In the genomic region with DNA sequence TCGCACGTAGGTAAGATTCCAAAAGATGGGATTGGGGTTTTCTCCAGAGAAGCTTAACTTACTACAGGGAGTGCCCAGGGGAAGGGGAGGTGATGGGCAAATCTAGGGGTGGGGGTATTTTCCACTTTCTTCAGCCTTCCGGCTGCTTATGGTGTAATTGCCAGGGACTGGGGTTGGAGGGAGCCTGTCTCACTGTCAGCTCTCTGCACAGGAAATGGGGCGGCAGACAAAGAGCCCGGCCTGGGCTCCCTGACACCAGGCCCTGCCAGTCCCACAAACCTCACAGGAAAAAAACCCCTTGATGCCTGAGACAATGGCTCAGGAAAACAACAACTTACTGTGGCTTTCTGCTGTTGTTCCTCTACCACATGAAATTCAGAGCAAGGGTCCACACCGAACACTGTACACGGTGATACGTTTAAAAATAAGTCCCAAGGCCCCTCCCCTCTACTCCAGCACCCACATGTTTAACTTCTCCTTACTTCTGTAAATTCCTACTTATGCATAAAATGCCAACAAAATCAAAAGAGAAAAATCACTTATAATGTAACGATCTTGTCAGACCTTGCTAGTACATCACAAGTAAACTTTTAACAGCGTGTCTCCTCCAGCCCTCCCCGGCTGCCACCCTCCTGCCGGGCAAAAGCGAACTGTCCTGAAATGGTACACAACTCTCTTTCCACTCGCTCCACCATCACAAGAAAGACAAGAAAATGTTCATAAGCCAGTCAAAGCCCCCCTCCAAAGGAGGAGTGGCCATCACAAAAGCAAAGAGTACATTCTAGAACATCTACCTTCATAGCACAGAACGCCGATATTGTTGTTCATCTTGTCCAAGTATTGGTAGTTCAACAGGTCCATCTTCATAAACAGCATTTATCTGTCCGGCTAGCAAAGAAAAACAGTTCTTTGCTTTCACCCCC, we compare ENCODE assay signal across 8 mouse cellular contexts. TPM values are rescaled to one million over a fixed set of nuclear protein-coding genes. Genes with fewer than 3 reads are reported as not detected.
DNase-seq lines count a peak whose midpoint lies in the region; ATAC-seq and TF ChIP-seq lines count a peak whose summit lies in the region.

No protein-coding gene starts in this region.

- H3K27me3 ChIP-seq in forebrain, embryonic 12.5 days: no peaks in the 10 kb centered on the region
- no peaks in the 10 kb centered on the region for H3K27me3 ChIP-seq in hindbrain, embryonic 13.5 days
- H3K27me3 ChIP-seq in liver, embryonic 11.5 days (replicated peaks; ENCODE audit: control insufficient read depth, insufficient read depth, low read length): no peaks in the 10 kb centered on the region
- H3K27me3 ChIP-seq in midbrain, postnatal 0 days (ENCODE audit: insufficient read depth, low read length): no peaks in the 10 kb centered on the region

- H3K27ac ChIP-seq in forebrain, embryonic 12.5 days: peak overlapping the region; percentile 83
- peak overlapping the region; percentile 80 for H3K27ac ChIP-seq in hindbrain, embryonic 13.5 days
- peak overlapping the region; percentile 51 for H3K27ac ChIP-seq in liver, embryonic 11.5 days (ENCODE audit: low read depth, low read length)
- peak overlapping the region; percentile 48 for H3K27ac ChIP-seq in midbrain, postnatal 0 days (ENCODE audit: low read depth, low read length)

- no peaks in the 10 kb centered on the region for H3K9me3 ChIP-seq in forebrain, embryonic 12.5 days
- H3K9me3 ChIP-seq in hindbrain, embryonic 13.5 days: no peaks in the 10 kb centered on the region
- no peaks in the 10 kb centered on the region for H3K9me3 ChIP-seq in liver, embryonic 11.5 days (ENCODE audit: control insufficient read depth, low read length)
- H3K9me3 ChIP-seq in midbrain, postnatal 0 days (ENCODE audit: low read length): no peaks in the 10 kb centered on the region

- no peaks in the 10 kb centered on the region for H3K36me3 ChIP-seq in forebrain, embryonic 12.5 days (replicated peaks)
- no peaks in the 10 kb centered on the region for H3K36me3 ChIP-seq in hindbrain, embryonic 13.5 days
- H3K36me3 ChIP-seq in liver, embryonic 11.5 days (ENCODE audit: control insufficient read depth, insufficient read depth, low read length): peaks cover 3% of the 10 kb centered on the region; the same call in 1 of the 2 replicates
- H3K36me3 ChIP-seq in midbrain, postnatal 0 days (ENCODE audit: insufficient read depth, low read length): no peaks in the 10 kb centered on the region

- peaks cover 49% of the 10 kb centered on the region for H3K4me1 ChIP-seq in forebrain, embryonic 12.5 days
- H3K4me1 ChIP-seq in hindbrain, embryonic 13.5 days (replicated peaks): peaks cover 61% of the 10 kb centered on the region
- peaks cover 39% of the 10 kb centered on the region for H3K4me1 ChIP-seq in liver, embryonic 11.5 days (replicated peaks; ENCODE audit: control insufficient read depth, insufficient read depth, low read length)
- peaks cover 17% of the 10 kb centered on the region for H3K4me1 ChIP-seq in midbrain, postnatal 0 days (ENCODE audit: insufficient read depth, low read length)

- peak overlapping the region; percentile 85 for H3K9ac ChIP-seq in forebrain, embryonic 12.5 days
- H3K9ac ChIP-seq in hindbrain, embryonic 13.5 days: peak overlapping the region; percentile 81
- peak overlapping the region; percentile 68 for H3K9ac ChIP-seq in liver, embryonic 11.5 days (ENCODE audit: low read depth, low read length)
- H3K9ac ChIP-seq in midbrain, postnatal 0 days (replicated peaks; ENCODE audit: low read length, poor library complexity, severe bottlenecking): peak overlapping the region; percentile 46

- peak; percentile 63 for ATAC-seq in forebrain, embryonic 12.5 days (ENCODE audit: low FRiP score)
- 0 out of 2 replicates have a peak, but pooled peaks have one; percentile 29 for ATAC-seq in hindbrain, embryonic 13.5 days (ENCODE audit: low FRiP score)
- ATAC-seq in liver, embryonic 11.5 days (replicated peaks; ENCODE audit: low FRiP score): peak; percentile 72
- no peak for ATAC-seq in midbrain, postnatal 0 days (ENCODE audit: low FRiP score)

- H3K4me3 ChIP-seq in forebrain, embryonic 12.5 days (replicated peaks): peak overlapping the region; percentile 64
- H3K4me3 ChIP-seq in hindbrain, embryonic 13.5 days: peak overlapping the region; percentile 57
- H3K4me3 ChIP-seq in liver, embryonic 11.5 days (ENCODE audit: low read depth, low read length): peak overlapping the region; percentile 66
- peak overlapping the region; percentile 40 for H3K4me3 ChIP-seq in midbrain, postnatal 0 days (ENCODE audit: low read depth, low read length)

- DNase-seq in spleen, adult 18-20 months: peak; percentile 52 to 61
- DNase-seq in spleen, adult 12 weeks (ENCODE audit: low spot score): no peak
- DNase-seq in liver, embryonic 11.5 days (ENCODE audit: low spot score): peak; percentile 81
- DNase-seq in midbrain, postnatal 0 days (ENCODE audit: low spot score): peak; percentile 52
- DNase-seq in urinary bladder, postnatal 14 days (ENCODE audit: low spot score): no peak
- no peak for DNase-seq in cerebellum, postnatal 36 days

- peak overlapping the region; percentile 71 for H3K4me2 ChIP-seq in forebrain, embryonic 12.5 days
- peak overlapping the region; percentile 67 for H3K4me2 ChIP-seq in hindbrain, embryonic 13.5 days
- peak overlapping the region; percentile 85 for H3K4me2 ChIP-seq in liver, embryonic 11.5 days
- H3K4me2 ChIP-seq in midbrain, postnatal 0 days (ENCODE audit: low read depth, low read length, poor library complexity, severe bottlenecking): peak overlapping the region; percentile 64

- WGBS in forebrain, embryonic 12.5 days: 4% methylated on average over 17 of the region's 17 CpGs
- WGBS in hindbrain, embryonic 13.5 days: 6% methylated on average over 17 of the region's 17 CpGs
- WGBS in liver, embryonic 11.5 days: 4% methylated on average over 17 of the region's 17 CpGs
- 4% methylated on average over 17 of the region's 17 CpGs for WGBS in midbrain, postnatal 0 days

- TF ChIP-seq CTCF in midbrain, postnatal 0 days (IDR thresholded peaks at IDR 0.05): 0 out of 2 replicates have a peak, but pooled peaks have one; percentile 2

RNA-seq across cellular contexts. Expression of gene Vgll4, which starts 49.0 kb away (rescaled TPM):
- 91.2 and 96.1 TPM in 2 replicates for polyA plus RNA-seq in forebrain, embryonic 12.5 days (2016; fragmentation: Nextera tagmentation; extraction: Ambion mirVana)
- 62.4 and 65.9 TPM in 2 replicates for polyA plus RNA-seq in hindbrain, embryonic 13.5 days (2015; fragmentation: Nextera tagmentation; extraction: Ambion mirVana)
- 34.3 and 37.8 TPM in 2 replicates for polyA plus RNA-seq in liver, embryonic 11.5 days (2014; fragmentation: Nextera tagmentation; extraction: Ambion mirVana)
- 43.7 and 58.5 TPM in 2 replicates for total RNA-seq in midbrain, postnatal 0 days (2014; rRNA removed)
- polyA plus RNA-seq in midbrain, postnatal 0 days (2015; fragmentation: Nextera tagmentation; extraction: Ambion mirVana): 36.0 and 40.7 TPM in 2 replicates

Comparison
In these comparisons a context has a peak if more than half of its experiments do, and no peak if none do; other contexts are left out.
1. DNase-seq: peak in spleen, adult 18-20 months (2 of 2), liver, embryonic 11.5 days (single experiment) and midbrain, postnatal 0 days (single experiment); none in spleen, adult 12 weeks (single experiment), urinary bladder, postnatal 14 days (single experiment) and cerebellum, postnatal 36 days (0 of 2).
2. Peak in every context shown above with its lines, with median percentiles within 50 percentile points of each other: H3K27ac ChIP-seq, H3K4me2 ChIP-seq, H3K4me3 ChIP-seq and H3K9ac ChIP-seq.